Mouse (Mus musculus): Measurements from ENCODE around the gene Prkci. TPM values are rescaled to one million over a fixed set of nuclear protein-coding genes. Genes with fewer than 3 reads are reported as not detected.

Gene Prkci
- 10 to 100 TPM; 56.7 to 65.8 TPM for total RNA-seq (2021)
- long read RNA-seq, full-length matches to known transcripts = 71 of 87 reads
- long read RNA-seq, partial matches to known transcripts = 10 of 87 reads
- long read RNA-seq, other reads (novel, unspliced or antisense) = 6 of 87 reads

GRCm38 (mm10) chr3:30995283-30995898 is at the start of gene Prkci:
Gene Prkci, plus strand, starts transcription at chr3:30995747.
- DNase-seq (ENCODE audit: low spot score in 2 of 2) = peak; percentile 90 to 95

GRCm38 (mm10) chr3:30951652-30952051 is 43.9 kb upstream of the Prkci start:
- peak in 1 of 2 experiments; percentile 28 for DNase-seq (ENCODE audit: low spot score in 2 of 2)

GRCm38 (mm10) chr3:30952273-30953070 is 43.1 kb upstream of the Prkci start:
- DNase-seq (ENCODE audit: low spot score in 2 of 2) = no peak

GRCm38 (mm10) chr3:30956327-30956726 is 39.2 kb upstream of the Prkci start:
- DNase-seq (ENCODE audit: low spot score in 2 of 2) = no peak

GRCm38 (mm10) chr3:30958709-30959108 is 36.8 kb upstream of the Prkci start:
- no peak for DNase-seq (ENCODE audit: low spot score in 2 of 2)

GRCm38 (mm10) chr3:30959868-30960831 is 35.4 kb upstream of the Prkci start:
- DNase-seq (ENCODE audit: low spot score in 2 of 2) = no peak

- no peak for DNase-seq (ENCODE audit: low spot score in 2 of 2)
These were observed 32.4 kb upstream of the Prkci start for GRCm38 (mm10) chr3:30963100-30963499.

GRCm38 (mm10) chr3:30964216-30964615 is 31.3 kb upstream of the Prkci start:
- DNase-seq (ENCODE audit: low spot score in 2 of 2) = no peak

GRCm38 (mm10) chr3:30965644-30966043 is 29.9 kb upstream of the Prkci start:
- DNase-seq (ENCODE audit: low spot score in 2 of 2) = no peak

- DNase-seq (ENCODE audit: low spot score in 2 of 2) = peak; percentile 20 to 41
These were observed 26.9 kb upstream of the Prkci start for GRCm38 (mm10) chr3:30968531-30969092.

- peak; percentile 89 to 95 for DNase-seq (ENCODE audit: low spot score in 2 of 2)
These were observed 26.4 kb upstream of the Prkci start, which contains the start of gene Phc3 for GRCm38 (mm10) chr3:30969104-30969581. Gene Phc3, minus strand, starts transcription at chr3:30969415.

GRCm38 (mm10) chr3:30975102-30975754 is 20.3 kb upstream of the Prkci start:
- DNase-seq (ENCODE audit: low spot score in 2 of 2) = peak in 1 of 2 experiments; percentile 73

GRCm38 (mm10) chr3:30976991-30977603 is 18.4 kb upstream of the Prkci start:
- no peak for DNase-seq (ENCODE audit: low spot score in 2 of 2)

- no peak for DNase-seq (ENCODE audit: low spot score in 2 of 2)
These were observed 13.7 kb upstream of the Prkci start for GRCm38 (mm10) chr3:30981616-30982380.

- no peak for DNase-seq (ENCODE audit: low spot score in 2 of 2)
These were observed 12.5 kb upstream of the Prkci start for GRCm38 (mm10) chr3:30982924-30983536.

- no peak for DNase-seq (ENCODE audit: low spot score in 2 of 2)
These were observed 7.9 kb upstream of the Prkci start for GRCm38 (mm10) chr3:30987396-30988318.

- no peak for DNase-seq (ENCODE audit: low spot score in 2 of 2)
These were observed 3.4 kb upstream of the Prkci start for GRCm38 (mm10) chr3:30992161-30992560.
